Mouse (Mus musculus) spleen, adult 2 months (tissue): ENCODE data around the gene Osm.

Experiments used
- CTCF ChIP-seq: fragments of 200-500 bp; IDR thresholded peaks from 2 replicates; pipeline ENCODE4 v1.5.1; 2011; ENCODE audit warnings: mild to moderate bottlenecking, inconsistent platforms; ENCODE audit not compliant: insufficient read depth, insufficient read length, insufficient replicate concordance; ENCODE audit errors: extremely low read depth
- POLR2A ChIP-seq: fragments of 200-500 bp; IDR thresholded peaks from 2 replicates; pipeline ENCODE4 v1.6.1; 2011; ENCODE audit warnings: low read depth, low read length, inconsistent platforms

DNA sequence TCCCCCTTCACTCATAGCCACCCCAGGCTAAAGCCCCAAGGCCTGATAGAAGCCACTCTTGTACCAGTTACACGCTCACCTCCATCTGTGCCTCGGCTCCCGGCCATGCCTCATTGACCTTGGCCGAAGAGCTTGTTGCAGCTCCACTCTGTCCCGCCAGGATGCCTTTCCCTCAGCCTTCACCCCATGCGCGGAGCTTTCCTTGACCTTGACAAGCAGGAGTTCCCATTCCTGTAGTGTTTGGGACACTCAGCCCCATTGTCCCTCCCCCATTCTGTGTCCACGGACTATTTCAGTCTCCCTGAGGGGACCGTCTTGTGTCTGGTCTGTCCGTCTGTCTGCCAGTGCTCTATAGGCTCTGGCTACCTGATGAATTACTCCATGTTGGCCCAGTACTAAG is 23.1 kb upstream of the Osm start:
- TF ChIP-seq CTCF (no peak), POLR2A (no peak)
